Mouse (Mus musculus) natural killer cell, adult 2 months (primary cell): ENCODE results near the gene Olfr578.

Source experiments
- DNase-seq, 2 experiments: peaks; one replicate each; pipeline ENCODE4 v3.0.0; 2022; ENCODE audit warnings: low spot score in 2 of 2

Olfr578 gene

DNA sequence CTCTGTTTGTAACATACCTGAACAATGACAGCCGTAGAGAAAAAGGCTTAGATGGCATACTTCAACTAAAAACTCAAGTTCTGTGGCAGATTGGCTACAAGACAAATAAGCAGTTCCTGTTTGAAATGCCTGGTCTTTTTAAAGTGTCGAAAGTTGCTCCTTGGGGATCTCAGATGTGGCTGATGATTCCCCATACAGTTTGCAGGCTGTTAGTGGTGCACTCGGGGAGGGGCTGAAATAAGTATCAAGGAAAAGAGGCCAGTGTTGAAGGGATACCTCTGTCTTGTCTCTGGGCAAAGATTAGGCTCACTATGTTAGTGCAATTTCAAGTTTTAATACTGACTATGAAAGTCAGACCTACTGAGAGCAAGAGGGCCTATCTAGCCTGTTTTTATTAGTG is at the start of gene Olfr578:
TSS of gene Olfr578 (minus strand) at position 101 of the 400 bp plus-strand sequence.
- DNase-seq = no peak

DNA sequence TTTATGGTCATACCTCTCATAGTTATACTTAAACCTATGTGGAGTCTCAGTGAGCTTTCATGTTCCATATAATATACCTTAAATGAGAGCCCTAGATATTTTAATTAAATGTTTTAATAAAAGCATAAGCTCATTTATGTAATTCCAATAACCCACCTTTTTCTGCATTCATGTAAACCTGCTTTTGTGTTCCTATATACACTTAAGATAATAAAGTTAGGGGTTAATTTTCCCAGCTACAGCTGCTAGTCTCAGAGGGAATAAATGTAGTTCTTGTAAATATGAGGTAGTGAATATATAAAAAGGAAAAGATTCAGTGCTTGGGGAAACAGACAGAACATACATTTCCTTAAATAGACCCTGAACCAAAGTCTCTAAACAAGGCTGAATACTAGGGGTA is 48.6 kb upstream of the Olfr578 start, which contains the start of gene Olfr582:
TSS of gene Olfr582 (plus strand) at position 301 of the 400 bp plus-strand sequence.
- no peak for DNase-seq

DNA sequence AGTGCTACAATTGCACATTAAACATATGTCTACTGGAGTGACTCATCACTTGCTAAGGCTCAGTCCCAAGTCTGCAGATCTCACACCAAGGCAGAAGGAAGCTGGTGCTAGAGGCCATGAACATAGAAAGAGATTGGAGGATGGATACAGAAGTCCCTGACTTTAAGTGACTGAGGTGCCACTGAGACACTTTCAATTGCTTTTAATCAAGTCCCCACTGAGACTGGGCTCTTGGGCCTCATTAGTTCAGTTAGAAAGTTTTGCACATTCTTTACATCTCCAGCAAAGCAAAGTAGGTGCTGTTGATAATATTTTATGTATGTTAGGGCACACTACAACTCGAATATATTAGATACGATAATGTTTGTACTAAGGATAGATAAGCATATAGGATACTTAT is 13.3 kb downstream of the Olfr578 start, which contains the start of gene Olfr577:
TSS of gene Olfr577 (minus strand) at position 101 of the 400 bp plus-strand sequence.
- DNase-seq = no peak

DNA sequence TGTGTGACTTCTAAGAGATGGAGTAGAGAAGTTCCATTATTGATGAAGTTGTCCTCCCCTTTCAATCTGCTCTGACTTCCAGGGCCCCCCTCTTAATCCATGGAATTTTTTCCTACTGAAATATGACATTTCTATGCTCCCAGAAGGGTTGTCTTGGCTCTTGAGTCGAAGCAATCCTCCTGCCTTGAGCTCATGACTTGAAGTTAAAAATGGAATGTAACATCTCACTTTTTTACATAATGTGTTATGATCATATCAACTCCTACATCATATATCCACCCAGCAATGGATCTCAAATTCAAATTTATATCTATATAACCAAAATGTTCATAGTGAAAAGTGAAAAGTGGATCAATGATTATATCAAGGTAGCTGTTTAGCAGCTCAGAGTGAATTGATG is 14.7 kb downstream of the Olfr578 start:
- no peak for DNase-seq

DNA sequence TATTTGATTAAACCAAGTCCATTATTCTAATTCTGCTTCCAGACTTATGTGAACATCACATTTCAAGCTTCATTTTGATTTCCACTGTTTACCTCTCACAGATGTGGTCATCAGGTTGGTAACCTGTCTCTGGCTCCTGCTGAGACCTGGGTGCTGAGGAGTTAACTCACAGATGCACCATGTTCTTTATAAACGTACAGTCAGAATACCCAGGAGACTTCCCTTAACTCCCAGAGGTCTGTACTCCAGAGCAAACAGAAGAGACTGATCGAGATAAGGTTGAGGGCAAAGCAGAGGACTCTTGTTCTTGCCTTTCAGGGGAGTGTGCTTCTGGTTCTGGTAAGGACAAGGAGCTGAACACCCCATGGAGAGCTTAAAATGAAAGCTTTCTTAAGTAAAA is 26.8 kb downstream of the Olfr578 start, which contains the start of gene Olfr576:
TSS of gene Olfr576 (plus strand) at position 301 of the 400 bp plus-strand sequence.
- no peak for DNase-seq

DNA sequence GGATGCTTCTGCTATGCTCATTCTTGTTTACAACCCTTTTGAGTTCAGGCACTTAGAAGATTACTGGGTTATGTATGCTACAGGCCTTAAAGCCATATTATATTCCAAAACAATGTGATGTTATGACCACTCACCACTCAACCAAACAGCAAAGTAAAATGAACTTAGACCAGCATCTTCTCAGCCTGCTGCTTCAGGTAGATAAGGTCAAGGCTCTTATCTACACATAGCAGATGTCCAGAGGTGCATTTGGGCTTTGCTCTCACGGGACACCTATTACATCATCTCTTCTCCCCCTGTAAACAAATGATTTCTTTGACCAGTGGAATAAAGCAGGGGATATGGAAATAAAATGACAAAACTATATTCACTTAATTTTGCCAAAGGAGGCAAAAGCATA is 30.5 kb downstream of the Olfr578 start, which contains the start of gene Olfr575:
TSS of gene Olfr575 (minus strand) at position 183 of the 400 bp plus-strand sequence.
- no peak for DNase-seq

DNA sequence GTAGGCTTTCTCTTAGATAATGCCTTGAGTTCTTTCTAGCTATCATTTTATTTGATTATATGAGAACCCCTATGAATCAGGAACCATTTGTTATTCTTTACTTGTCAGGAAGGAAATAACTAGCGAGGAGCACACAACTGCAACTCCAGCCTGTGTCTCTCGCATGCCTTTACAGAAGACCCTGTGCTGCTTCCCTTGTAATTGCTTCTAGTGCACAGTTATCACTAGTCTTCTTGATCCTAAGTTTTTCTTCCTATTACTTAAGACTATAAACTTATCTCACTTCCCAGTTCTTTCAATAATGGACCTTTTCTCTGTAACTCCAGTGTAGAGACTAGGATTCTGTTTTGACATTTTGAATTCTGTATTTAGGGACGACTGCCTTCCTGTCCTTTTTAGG is 31.0 kb downstream of the Olfr578 start:
- DNase-seq = no peak

DNA sequence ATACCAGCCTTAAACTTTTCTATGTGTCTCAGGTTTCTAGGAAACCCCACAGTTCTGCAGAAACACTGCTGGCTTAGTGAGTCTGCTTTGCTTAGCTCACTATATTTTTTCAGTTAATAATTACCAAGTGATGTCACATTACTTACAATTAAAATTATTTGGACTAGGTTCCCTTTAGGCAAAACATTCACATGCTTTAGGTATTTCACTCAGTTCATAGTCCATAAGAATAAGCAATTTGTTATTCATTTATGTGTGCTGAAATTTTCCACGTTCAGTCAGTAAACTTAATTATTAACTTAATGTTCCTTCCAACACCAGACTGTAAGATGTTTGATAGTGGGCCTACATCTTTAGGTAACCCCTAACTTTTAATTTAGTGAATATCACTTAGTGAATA is 38.4 kb downstream of the Olfr578 start:
- no peak for DNase-seq

DNA sequence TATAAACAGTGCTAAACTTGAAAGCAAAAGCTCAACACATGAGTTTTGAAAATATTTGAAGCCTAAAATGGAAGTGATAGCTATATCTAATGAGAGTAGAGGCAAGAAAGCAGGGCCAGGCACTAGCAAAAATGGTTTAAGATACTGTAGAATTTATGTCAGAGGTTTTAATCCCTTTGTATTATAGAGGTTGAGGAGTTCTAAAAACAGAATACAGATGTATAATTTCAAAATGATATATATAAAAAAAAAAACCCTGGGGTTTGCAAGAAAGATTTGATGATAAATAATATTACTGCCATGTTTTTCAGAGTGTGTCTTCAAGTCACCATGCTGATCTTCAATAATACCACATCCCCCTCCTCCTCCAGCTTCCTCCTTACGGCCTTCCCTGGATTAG is 41.0 kb downstream of the Olfr578 start, which contains the start of gene Olfr574:
TSS of gene Olfr574 (plus strand) at position 301 of the 400 bp plus-strand sequence.
- no peak for DNase-seq

DNA sequence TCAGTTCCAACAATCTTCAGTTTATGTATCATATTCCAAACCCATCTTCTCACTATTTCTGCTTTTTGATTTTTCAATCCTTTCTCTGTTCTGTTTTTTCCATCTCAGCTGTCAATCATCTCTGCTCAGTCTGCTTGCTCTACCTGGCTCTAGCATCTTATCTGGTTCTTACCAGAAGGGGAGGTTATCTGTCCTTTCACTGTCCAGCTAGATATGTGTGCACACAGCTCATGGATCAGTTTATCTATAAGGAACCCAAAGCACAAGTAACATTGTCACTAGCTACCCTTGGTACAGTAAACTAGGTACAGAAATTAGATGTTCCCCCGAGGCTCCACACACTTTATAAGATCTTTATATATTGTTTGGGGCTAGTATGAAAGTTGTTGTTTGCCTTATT is 45.7 kb downstream of the Olfr578 start:
- no peak for DNase-seq

DNA sequence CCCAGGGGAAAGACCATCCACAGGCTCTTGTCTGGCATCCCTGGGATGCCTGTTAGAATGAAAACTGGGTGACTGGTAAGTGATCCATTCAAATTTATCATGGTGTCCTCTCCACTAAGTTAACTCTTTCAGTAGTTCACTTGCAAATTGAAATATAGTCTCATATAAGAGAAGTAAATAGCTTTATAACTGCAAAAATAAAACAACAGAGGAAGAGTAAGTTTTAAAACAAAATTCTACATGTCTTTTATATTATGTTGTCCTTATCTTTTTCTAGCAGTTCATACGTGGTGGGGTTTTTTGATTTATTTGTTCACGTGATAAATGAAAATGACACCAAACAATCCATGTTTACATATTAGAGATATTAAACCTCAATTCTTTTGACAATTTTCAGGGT is 46.6 kb downstream of the Olfr578 start, which contains the start of gene Olfr573-ps1:
TSS of gene Olfr573-ps1 (minus strand) at position 101 of the 400 bp plus-strand sequence.
- DNase-seq = no peak
